Mouse (Mus musculus): Measurements from ENCODE around the gene Edn3. TPM values are rescaled to one million over a fixed set of nuclear protein-coding genes. Genes with fewer than 3 reads are reported as not detected.

Gene Edn3
- polyA plus RNA-seq (2015; fragmentation: Nextera tagmentation; extraction: Ambion mirVana): 6.9 and 7.2 TPM in 2 replicates

DNA sequence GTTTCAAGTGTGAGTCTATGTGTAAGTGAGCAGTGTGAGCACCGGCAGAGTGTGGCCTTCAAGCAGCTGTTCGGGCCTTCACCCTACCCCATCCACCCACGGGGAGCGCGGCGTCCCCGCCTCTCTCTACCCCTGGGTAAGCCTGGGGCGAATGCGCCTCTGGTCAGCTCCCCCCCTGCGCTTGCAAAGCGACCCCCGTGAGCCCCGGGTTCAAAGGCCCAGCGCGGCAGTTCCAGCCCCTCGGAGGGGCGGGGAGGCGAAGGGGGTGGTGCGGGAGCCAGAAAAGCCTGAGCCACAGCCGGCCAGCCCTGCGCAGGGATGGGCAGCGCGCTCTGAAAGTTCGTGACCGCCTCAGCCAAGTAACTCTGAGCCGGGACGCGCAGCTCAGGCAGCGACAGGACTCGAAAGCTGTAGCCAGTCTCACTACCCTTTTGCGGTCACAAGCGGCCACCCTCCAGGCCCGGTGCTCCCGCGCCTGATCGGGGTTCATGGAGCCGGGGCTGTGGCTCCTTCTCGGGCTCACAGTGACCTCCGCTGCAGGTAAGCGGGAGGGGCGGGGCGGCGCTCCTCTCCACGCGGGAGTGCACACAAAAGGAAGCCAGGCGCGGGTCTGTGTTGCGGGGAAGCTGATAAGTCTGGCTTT lies at the start of gene Edn3:
Gene Edn3, plus strand, starts transcription at position 141 of the 643 bp plus-strand sequence.
- H3K27ac ChIP-seq (replicated peaks): no peak within 1 kb of the TSS
- peaks cover 22% of the 10 kb centered on the region for H3K27me3 ChIP-seq
- H3K36me3 ChIP-seq: no peaks in the 10 kb centered on the region
- H3K4me2 ChIP-seq: peak within 1 kb of the TSS; percentile 78
- peak within 1 kb of the TSS; percentile 39 for H3K4me3 ChIP-seq
- peak within 1 kb of the TSS; percentile 39; the same call in 1 of the 2 replicates for H3K9ac ChIP-seq
- no peaks in the 10 kb centered on the region for H3K9me3 ChIP-seq
- H3K4me1 ChIP-seq (replicated peaks): peaks cover 7% of the 10 kb centered on the region
- ATAC-seq (ENCODE audit: low FRiP score, low read depth): no peak
- under 1% methylated on average over 48 of the region's 48 CpGs for WGBS

DNA sequence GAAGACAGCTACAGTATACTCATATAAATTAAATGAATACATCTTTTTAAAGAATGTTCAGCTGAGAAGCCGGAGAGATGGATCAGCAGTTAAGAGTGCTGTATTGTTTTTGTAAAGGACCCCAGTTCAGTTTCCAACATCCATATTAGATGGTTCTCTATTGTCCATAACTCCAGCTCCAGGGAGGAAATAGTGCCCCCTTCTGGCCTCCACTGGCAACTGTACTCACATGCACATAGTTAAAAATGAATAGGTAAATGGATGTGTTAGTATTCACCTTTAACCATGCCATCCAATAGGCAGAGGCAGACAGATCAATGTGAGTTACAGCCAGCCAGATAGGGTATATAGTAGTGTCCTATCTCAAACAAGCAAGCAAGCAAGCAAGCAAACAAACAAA lies 48.4 kb upstream of the Edn3 start:
- no peak overlapping the region for H3K27ac ChIP-seq (replicated peaks)
- H3K4me1 ChIP-seq (replicated peaks): no peaks in the 10 kb centered on the region
- H3K27me3 ChIP-seq: no peaks in the 10 kb centered on the region
- ATAC-seq (ENCODE audit: low FRiP score, low read depth): no peak
- WGBS: 100% methylated on average over 1 of the region's 1 CpGs
- H3K9ac ChIP-seq: no peak overlapping the region
- H3K9me3 ChIP-seq: no peaks in the 10 kb centered on the region
- H3K4me3 ChIP-seq: no peak overlapping the region
- no peak overlapping the region for H3K4me2 ChIP-seq
- H3K36me3 ChIP-seq: no peaks in the 10 kb centered on the region

DNA sequence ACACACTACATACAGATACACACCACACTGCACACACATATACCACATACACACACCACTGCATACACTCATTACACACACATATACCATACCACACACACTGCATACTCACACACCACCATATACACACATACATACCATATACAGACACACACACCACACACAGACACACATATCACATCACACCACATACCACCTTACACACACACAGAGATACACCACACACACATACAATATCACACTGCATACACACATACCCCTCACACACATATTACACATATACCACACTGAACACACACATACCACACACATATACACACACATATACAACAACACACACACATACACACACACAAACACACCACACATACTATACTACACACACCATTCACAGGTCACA lies 44.5 kb upstream of the Edn3 start:
- Histone ChIP-seq H3K9ac (no peak overlapping the region), H3K4me1 (replicated peaks) (no peaks in the 10 kb centered on the region), H3K4me3 (no peak overlapping the region), H3K36me3 (no peaks in the 10 kb centered on the region), H3K9me3 (no peaks in the 10 kb centered on the region), H3K4me2 (no peak overlapping the region), H3K27me3 (no peaks in the 10 kb centered on the region), H3K27ac (replicated peaks) (no peak overlapping the region)
- ATAC-seq (ENCODE audit: low FRiP score, low read depth): no peak

DNA sequence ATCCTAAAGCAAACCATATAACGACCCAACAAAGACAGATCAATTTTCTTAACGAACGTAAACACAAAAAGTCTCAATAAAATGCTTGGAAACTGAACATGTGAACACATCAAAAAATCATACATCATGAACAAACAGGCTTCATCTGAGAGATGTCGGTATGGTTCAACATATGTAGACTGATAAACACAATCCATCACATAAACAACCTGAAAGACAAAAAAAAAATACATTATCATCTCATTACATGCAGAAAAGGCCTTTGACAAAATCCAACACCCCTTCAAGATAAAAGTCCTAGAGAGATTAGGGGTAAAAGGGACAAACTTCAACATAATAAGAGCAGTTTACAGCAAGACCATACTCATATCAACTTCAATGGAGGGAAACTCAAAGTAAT lies 42.6 kb upstream of the Edn3 start:
- 94% methylated on average over 4 of the region's 4 CpGs for WGBS

DNA sequence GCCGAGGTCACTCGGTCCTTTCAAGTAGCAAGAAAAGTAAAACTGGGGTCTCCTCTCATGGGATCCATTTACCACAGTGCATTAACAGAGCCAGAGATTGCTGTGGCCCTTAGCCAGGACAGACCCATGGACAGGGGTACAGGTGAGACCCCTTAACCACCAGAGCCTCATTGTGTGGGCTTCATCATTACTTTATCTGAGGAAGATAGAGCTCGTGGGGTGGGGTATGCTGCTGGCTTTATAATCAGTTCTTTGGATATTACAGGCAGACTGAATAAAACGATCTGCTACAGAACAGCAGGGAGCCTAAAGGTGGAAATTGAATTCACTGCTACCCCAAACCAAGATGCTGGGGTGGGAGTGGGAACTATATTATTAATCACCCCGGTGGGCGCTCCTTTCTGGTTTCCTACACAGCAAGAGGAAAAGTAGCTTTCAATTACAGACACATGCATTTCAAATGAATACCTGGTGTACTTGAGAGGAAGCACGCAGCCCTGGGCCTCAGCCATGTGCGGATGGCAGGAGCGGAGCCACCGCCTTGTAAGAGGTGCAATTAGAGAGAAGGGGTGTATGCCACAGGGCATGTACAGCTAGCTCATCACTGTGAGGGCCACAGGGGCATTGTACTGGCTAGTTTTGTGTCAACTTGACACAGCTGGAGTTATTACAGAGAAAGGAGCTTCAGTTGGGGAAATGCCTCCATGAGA lies 33.1 kb upstream of the Edn3 start:
- ATAC-seq (ENCODE audit: low FRiP score, low read depth): no peak
- Histone ChIP-seq H3K27me3 (no peaks in the 10 kb centered on the region), H3K9me3 (no peaks in the 10 kb centered on the region), H3K4me3 (no peak overlapping the region), H3K4me2 (no peak overlapping the region), H3K36me3 (no peaks in the 10 kb centered on the region), H3K9ac (no peak overlapping the region), H3K27ac (replicated peaks) (no peak overlapping the region), H3K4me1 (replicated peaks) (0 out of 2 replicates have a peak, but pooled peaks cover 6% of the 10 kb centered on the region)
- WGBS: 69% methylated on average over 10 of the region's 10 CpGs

More for the DNA sequence above, 42.6 kb upstream of the Edn3 start:
- Histone ChIP-seq H3K36me3 (no peaks in the 10 kb centered on the region), H3K9me3 (no peaks in the 10 kb centered on the region), H3K27me3 (no peaks in the 10 kb centered on the region), H3K27ac (replicated peaks) (no peak overlapping the region), H3K4me1 (replicated peaks) (no peaks in the 10 kb centered on the region), H3K4me3 (no peak overlapping the region), H3K9ac (no peak overlapping the region), H3K4me2 (no peak overlapping the region)
- no peak for ATAC-seq (ENCODE audit: low FRiP score, low read depth)

DNA sequence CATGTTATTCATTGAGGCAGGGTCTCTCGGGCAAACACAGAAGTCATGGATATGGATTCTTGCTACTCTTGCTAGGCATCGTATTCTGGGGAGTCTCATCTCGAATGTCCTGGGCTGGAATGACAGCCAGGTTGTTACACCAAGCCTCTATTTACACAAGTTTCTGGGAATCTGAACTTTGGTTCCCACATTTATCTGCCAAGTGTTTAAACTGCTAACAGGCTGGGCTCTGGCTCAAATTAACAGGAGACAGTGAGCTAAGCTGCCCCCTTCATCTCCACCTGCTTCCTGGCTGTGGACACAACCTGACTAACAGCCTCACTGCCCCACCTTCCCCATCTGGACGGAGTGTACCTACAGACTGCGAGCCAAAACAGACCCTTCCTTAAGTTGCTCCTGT lies 28.5 kb upstream of the Edn3 start:
- Histone ChIP-seq H3K4me3 (no peak overlapping the region), H3K27ac (replicated peaks) (no peak overlapping the region), H3K4me2 (no peak overlapping the region), H3K9me3 (no peaks in the 10 kb centered on the region), H3K9ac (no peak overlapping the region), H3K27me3 (no peaks in the 10 kb centered on the region), H3K36me3 (no peaks in the 10 kb centered on the region), H3K4me1 (replicated peaks) (no peaks in the 10 kb centered on the region)
- WGBS: 89% methylated on average over 5 of the region's 5 CpGs
- ATAC-seq (ENCODE audit: low FRiP score, low read depth): no peak

DNA sequence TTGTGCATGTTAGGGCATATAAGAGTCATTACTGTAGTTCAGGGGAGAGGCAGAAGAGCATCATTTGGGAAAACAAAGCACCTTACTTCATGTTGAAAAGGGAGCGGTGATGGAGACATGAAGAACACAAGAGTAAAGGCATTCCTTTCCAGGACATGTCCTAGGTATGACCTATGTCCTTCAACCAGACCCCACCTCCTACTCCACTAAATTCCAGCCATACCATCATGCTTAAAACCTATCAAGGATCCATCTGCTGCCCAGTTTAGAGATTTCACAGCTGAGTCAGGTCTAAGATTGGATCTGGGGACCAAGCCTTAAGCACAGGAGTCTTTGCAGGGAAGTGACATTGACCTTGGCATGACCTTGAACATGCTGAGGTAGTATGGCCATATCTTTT lies 25.1 kb upstream of the Edn3 start:
- 100% methylated on average over 1 of the region's 1 CpGs for WGBS

DNA sequence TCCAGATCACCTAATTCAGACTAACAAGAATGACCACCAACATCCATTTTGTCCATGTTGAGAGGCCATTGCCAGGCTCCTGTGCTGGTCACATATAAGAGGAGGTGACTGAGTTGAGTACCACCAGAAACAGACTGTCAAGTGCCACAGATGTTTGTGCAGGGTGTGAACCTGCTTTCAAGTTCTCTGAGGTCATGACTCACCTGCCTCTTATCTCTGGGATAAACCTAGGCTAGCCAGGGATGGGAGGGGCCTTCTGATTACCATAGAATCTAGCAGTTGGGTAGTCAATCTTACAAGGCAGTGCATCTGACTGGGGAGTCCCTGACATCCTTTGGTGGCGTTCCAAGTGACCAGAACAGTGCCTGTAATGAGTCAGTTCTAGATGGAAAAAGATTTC lies 13.2 kb upstream of the Edn3 start:
- no peak overlapping the region for H3K9ac ChIP-seq
- H3K4me3 ChIP-seq: no peak overlapping the region
- no peak overlapping the region for H3K27ac ChIP-seq (replicated peaks)
- H3K4me2 ChIP-seq: no peak overlapping the region
- H3K9me3 ChIP-seq: no peaks in the 10 kb centered on the region
- H3K27me3 ChIP-seq: no peaks in the 10 kb centered on the region
- no peaks in the 10 kb centered on the region for H3K36me3 ChIP-seq
- WGBS: 96% methylated on average over 1 of the region's 1 CpGs
- ATAC-seq (ENCODE audit: low FRiP score, low read depth): no peak
- H3K4me1 ChIP-seq (replicated peaks): no peaks in the 10 kb centered on the region

More for the DNA sequence above, 25.1 kb upstream of the Edn3 start:
- H3K4me1 ChIP-seq (replicated peaks): no peaks in the 10 kb centered on the region
- no peak overlapping the region for H3K4me3 ChIP-seq
- H3K27ac ChIP-seq (replicated peaks): no peak overlapping the region
- H3K9me3 ChIP-seq: no peaks in the 10 kb centered on the region
- no peak overlapping the region for H3K4me2 ChIP-seq
- H3K9ac ChIP-seq: no peak overlapping the region
- no peaks in the 10 kb centered on the region for H3K36me3 ChIP-seq
- H3K27me3 ChIP-seq: no peaks in the 10 kb centered on the region
- no peak for ATAC-seq (ENCODE audit: low FRiP score, low read depth)

DNA sequence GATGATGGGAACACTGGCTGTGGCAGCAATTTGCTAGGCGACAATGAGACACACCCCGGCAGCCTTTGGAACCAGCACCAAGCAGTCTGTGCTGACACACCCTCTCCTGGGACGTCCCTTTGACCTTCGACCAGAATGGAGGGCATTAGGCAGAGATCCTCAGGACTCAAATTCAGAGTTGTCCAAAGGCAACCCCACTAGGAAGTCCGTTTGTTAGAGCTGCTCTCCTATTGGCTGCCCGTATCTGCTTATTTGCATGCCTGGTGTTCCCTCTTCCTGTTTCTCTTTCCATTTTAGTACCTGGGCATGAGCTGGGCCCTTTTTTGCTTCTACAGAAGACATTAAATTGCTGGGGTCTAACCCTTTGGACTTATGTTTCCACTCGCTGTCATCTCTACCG lies 12.0 kb upstream of the Edn3 start:
- no peaks in the 10 kb centered on the region for H3K4me1 ChIP-seq (replicated peaks)
- no peak overlapping the region for H3K27ac ChIP-seq (replicated peaks)
- H3K4me3 ChIP-seq: no peak overlapping the region
- no peaks in the 10 kb centered on the region for H3K27me3 ChIP-seq
- no peaks in the 10 kb centered on the region for H3K36me3 ChIP-seq
- no peak overlapping the region for H3K9ac ChIP-seq
- ATAC-seq (ENCODE audit: low FRiP score, low read depth): no peak
- H3K4me2 ChIP-seq: no peak overlapping the region
- no peaks in the 10 kb centered on the region for H3K9me3 ChIP-seq
- WGBS: 84% methylated on average over 8 of the region's 8 CpGs

DNA sequence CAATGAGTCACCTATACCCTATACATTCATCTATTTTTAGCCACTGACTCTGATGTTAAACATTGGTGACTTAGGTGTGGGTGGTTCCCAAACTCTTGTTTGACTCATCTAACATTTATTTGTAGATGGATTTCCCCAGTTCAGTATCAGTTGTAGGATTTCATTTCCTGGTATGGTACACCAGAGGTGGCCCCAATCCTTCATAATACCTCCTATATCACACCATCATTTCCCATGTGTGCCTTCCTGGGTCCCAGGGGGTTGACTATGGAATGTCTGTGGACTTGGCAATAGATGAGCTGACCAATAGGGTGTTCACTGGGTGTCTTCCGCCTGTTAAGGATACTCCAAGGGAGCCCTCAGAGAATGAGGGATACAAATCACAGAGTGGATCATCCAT lies 7.2 kb upstream of the Edn3 start:
- 91% methylated on average over 1 of the region's 1 CpGs for WGBS
- H3K27me3 ChIP-seq: no peaks in the 10 kb centered on the region
- no peak overlapping the region for H3K4me2 ChIP-seq
- no peak overlapping the region for H3K4me3 ChIP-seq
- no peaks in the 10 kb centered on the region for H3K4me1 ChIP-seq (replicated peaks)
- H3K9me3 ChIP-seq: no peaks in the 10 kb centered on the region
- H3K36me3 ChIP-seq: no peaks in the 10 kb centered on the region
- H3K9ac ChIP-seq: no peak overlapping the region
- no peak overlapping the region for H3K27ac ChIP-seq (replicated peaks)
- ATAC-seq (ENCODE audit: low FRiP score, low read depth): no peak

DNA sequence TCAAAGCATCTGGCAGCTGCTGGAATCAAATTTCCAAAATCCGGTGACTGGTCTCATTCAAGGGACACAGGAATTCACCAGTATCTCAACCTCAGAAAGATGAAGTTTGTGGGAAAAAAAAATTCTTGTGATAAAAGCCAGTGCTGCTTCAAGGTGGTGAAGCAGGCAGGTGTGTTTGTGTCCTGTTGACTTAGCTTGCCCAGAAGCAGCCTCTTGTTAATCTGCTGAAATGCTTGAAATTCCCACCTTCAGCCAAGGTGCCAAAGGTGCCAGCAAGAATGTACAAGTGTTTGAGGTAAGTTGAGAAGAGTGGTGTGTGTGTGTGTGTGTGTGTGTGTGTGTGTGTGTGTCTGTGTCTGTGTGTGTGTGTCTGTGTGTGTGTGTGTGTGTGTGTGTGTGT lies 6.2 kb upstream of the Edn3 start:
- no peaks in the 10 kb centered on the region for H3K9me3 ChIP-seq
- no peak for ATAC-seq (ENCODE audit: low FRiP score, low read depth)
- H3K36me3 ChIP-seq: no peaks in the 10 kb centered on the region
- no peaks in the 10 kb centered on the region for H3K27me3 ChIP-seq
- no peaks in the 10 kb centered on the region for H3K4me1 ChIP-seq (replicated peaks)
- H3K4me2 ChIP-seq: no peak overlapping the region
- no peak overlapping the region for H3K9ac ChIP-seq
- 88% methylated on average over 1 of the region's 1 CpGs for WGBS
- no peak overlapping the region for H3K4me3 ChIP-seq
- no peak overlapping the region for H3K27ac ChIP-seq (replicated peaks)

DNA sequence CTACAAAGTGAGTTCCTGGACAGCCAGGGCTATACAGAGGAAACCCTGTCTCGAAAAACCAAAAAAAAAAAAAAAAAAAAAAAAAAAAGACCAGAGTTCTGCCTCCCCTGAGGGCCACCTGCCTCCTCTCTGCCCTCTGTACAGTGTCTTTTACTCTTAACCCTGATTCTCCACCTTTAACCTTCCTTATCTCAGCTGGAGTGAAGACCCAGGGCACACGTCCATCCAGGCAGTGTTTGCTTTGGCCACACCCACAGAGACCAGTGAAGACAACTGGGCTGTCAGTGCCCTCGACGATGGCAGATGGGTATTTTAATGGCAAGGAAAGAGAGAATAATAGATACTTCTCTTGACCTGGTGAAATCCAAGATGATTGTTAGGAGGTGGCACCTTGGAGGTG lies 1.2 kb upstream of the Edn3 start:
- Histone ChIP-seq H3K4me3 (no peak overlapping the region), H3K27ac (replicated peaks) (no peak overlapping the region), H3K36me3 (no peaks in the 10 kb centered on the region), H3K9me3 (no peaks in the 10 kb centered on the region), H3K4me1 (replicated peaks) (peaks cover 7% of the 10 kb centered on the region), H3K4me2 (no peak overlapping the region), H3K9ac (no peak overlapping the region), H3K27me3 (peaks cover 22% of the 10 kb centered on the region)
- WGBS: 85% methylated on average over 4 of the region's 4 CpGs
- no peak for ATAC-seq (ENCODE audit: low FRiP score, low read depth)
